Comparison of ENCODE assay signal across 8 mouse cellular contexts in the genomic region with DNA sequence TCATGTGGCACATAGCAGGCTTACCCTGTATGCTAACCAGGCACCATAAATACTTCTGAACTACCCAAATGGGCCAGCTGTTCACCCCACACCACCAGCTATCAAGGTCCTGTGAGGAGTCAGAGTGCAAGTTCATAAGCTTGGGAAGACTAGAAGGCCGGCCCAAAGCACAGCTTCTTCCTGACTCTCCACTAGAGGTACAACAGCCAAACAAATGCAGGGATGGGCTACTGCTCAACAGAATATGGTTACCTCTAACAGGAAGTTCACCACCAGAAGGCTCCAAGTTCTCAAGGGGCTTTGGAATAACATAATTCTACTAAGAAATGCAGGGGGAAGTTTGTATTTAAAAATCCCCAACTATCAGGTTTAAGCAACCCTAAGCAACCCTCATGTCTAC. TPM values are rescaled to one million over a fixed set of nuclear protein-coding genes. Genes with fewer than 3 reads are reported as not detected.
DNase-seq lines count a peak whose midpoint lies in the region; ATAC-seq and TF ChIP-seq lines count a peak whose summit lies in the region.

No protein-coding gene starts in this region.

- WGBS in heart, embryonic 12.5 days = 29% methylated on average over 1 of the region's 1 CpGs
- 59% methylated on average over 1 of the region's 1 CpGs for WGBS in forebrain, embryonic 12.5 days
- WGBS in liver, postnatal 0 days (ENCODE audit: insufficient replicate concordance) = 22% methylated on average over 1 of the region's 1 CpGs

- H3K27ac ChIP-seq in heart, embryonic 12.5 days (ENCODE audit: poor library complexity, severe bottlenecking) = no peak overlapping the region
- no peak overlapping the region for H3K27ac ChIP-seq in CH12.LX (ENCODE audit: insufficient read depth, low read depth)
- peak overlapping the region; percentile 98; the same call in 1 of the 2 replicates for H3K27ac ChIP-seq in forebrain, embryonic 12.5 days
- peak overlapping the region; percentile 99 for H3K27ac ChIP-seq in liver, postnatal 0 days (ENCODE audit: low read depth)

- TF ChIP-seq EP300 in CH12.LX (IDR thresholded peaks at IDR 0.05; ENCODE audit: low read length) = no peak
- TF ChIP-seq EP300 in liver, postnatal 0 days (IDR thresholded peaks at IDR 0.05; ENCODE audit: low read depth) = no peak

- no peak for ATAC-seq in heart, embryonic 12.5 days (ENCODE audit: insufficient number of reproducible peaks, low FRiP score)
- ATAC-seq in forebrain, embryonic 12.5 days (ENCODE audit: low FRiP score) = no peak
- ATAC-seq in liver, postnatal 0 days = no peak

- TF ChIP-seq POLR2A in CH12.LX (IDR thresholded peaks at IDR 0.05; ENCODE audit: low read depth, low read length) = no peak

- no peak for TF ChIP-seq RAD21 in CH12.LX (IDR thresholded peaks at IDR 0.05; ENCODE audit: low read depth, low read length)

- peaks cover 63% of the 10 kb centered on the region for H3K79me2 ChIP-seq in CH12.LX (replicated peaks; ENCODE audit: control insufficient read depth, extremely low read depth, insufficient read depth, poor library complexity, severe bottlenecking)

- H3K9ac ChIP-seq in heart, embryonic 12.5 days = peak overlapping the region; percentile 100
- peak overlapping the region; percentile 100 for H3K9ac ChIP-seq in CH12.LX (ENCODE audit: insufficient read depth, low read depth)
- H3K9ac ChIP-seq in forebrain, embryonic 12.5 days = peak overlapping the region; percentile 100
- H3K9ac ChIP-seq in liver, postnatal 0 days (replicated peaks) = peak overlapping the region; percentile 100

- in situ Hi-C loops in CH12.LX (cut with MboI; ENCODE audit: low pct_ligation_motif_present, low pct_unique_long_range_greater_than_20kb, low sequenced_read_pairs) = loop anchor here (5.0 kb wide), 1 partner anchor 42 kb away; a partner anchor contains a TSS

- peaks cover 27% of the 10 kb centered on the region for H3K36me3 ChIP-seq in heart, embryonic 12.5 days
- peaks cover 24 to 60% of the 10 kb centered on the region in 2 experiments for H3K36me3 ChIP-seq in CH12.LX (replicated peaks in 1 of 2; ENCODE audit: control insufficient read depth in 1 of 2, insufficient read depth in 1 of 2, low read length in 1 of 2)
- H3K36me3 ChIP-seq in forebrain, embryonic 12.5 days (replicated peaks) = peaks cover 19% of the 10 kb centered on the region
- H3K36me3 ChIP-seq in liver, postnatal 0 days (replicated peaks; ENCODE audit: insufficient read depth, low read length) = peaks cover 21% of the 10 kb centered on the region

- TF ChIP-seq CTCF in CH12.LX (conservative IDR thresholded peaks at IDR 0.05 in 1 of 2, IDR thresholded peaks at IDR 0.05 in 1 of 2; ENCODE audit: low read depth in 2 of 2, low read length in 2 of 2) = no peak
- TF ChIP-seq CTCF in liver, postnatal 0 days (IDR thresholded peaks at IDR 0.05; ENCODE audit: low read depth) = no peak

- peak overlapping the region; percentile 92 for H3K4me3 ChIP-seq in heart, embryonic 12.5 days
- peak overlapping the region; percentile 77 to 95 (median 93) for H3K4me3 ChIP-seq in CH12.LX (replicated peaks in 1 of 3; ENCODE audit: low read depth in 2 of 3, low read length in 2 of 3, poor library complexity in 1 of 3)
- peak overlapping the region; percentile 100 for H3K4me3 ChIP-seq in forebrain, embryonic 12.5 days (replicated peaks)
- peak overlapping the region; percentile 94 for H3K4me3 ChIP-seq in liver, postnatal 0 days (ENCODE audit: low read depth, low read length)

- H3K4me1 ChIP-seq in heart, embryonic 12.5 days (replicated peaks) = peaks cover 75% of the 10 kb centered on the region
- H3K4me1 ChIP-seq in CH12.LX (ENCODE audit: control insufficient read depth in 1 of 2, insufficient read depth in 2 of 2) = peaks cover 22 to 48% of the 10 kb centered on the region in 2 experiments
- H3K4me1 ChIP-seq in forebrain, embryonic 12.5 days = peaks cover 48% of the 10 kb centered on the region
- H3K4me1 ChIP-seq in liver, postnatal 0 days (ENCODE audit: insufficient read depth) = peaks cover 51% of the 10 kb centered on the region

- DNase-seq in heart, adult 11 months = no peak
- no peak for DNase-seq in CH12.LX (ENCODE audit: extremely low read depth)
- no peak for DNase-seq in liver, postnatal 0 days
- DNase-seq in gastrocnemius, postnatal 10 days = no peak
- no peak for DNase-seq in thymus, postnatal 36 days
- no peak for DNase-seq in cerebellum, adult 11-12 months

- peak overlapping the region; percentile 95 for H3K4me2 ChIP-seq in heart, embryonic 12.5 days
- H3K4me2 ChIP-seq in CH12.LX (ENCODE audit: insufficient read depth, low read depth, poor library complexity, severe bottlenecking) = peak overlapping the region; percentile 91
- peak overlapping the region; percentile 75 for H3K4me2 ChIP-seq in forebrain, embryonic 12.5 days
- peak overlapping the region; percentile 87 for H3K4me2 ChIP-seq in liver, postnatal 0 days (ENCODE audit: low read depth, low read length)

- H3K27me3 ChIP-seq in heart, embryonic 12.5 days (replicated peaks) = no peaks in the 10 kb centered on the region
- no peaks in the 10 kb centered on the region for H3K27me3 ChIP-seq in CH12.LX (replicated peaks)
- H3K27me3 ChIP-seq in forebrain, embryonic 12.5 days = no peaks in the 10 kb centered on the region
- H3K27me3 ChIP-seq in liver, postnatal 0 days (ENCODE audit: insufficient read depth, low read length) = no peaks in the 10 kb centered on the region

- dilution Hi-C loops in CH12.LX (cut with MboI; ENCODE audit: extremely low pct_ligation_motif_present, extremely low pct_unique_long_range_greater_than_20kb, low sequenced_read_pairs) = no loop called here

- H3K9me3 ChIP-seq in heart, embryonic 12.5 days (replicated peaks) = no peaks in the 10 kb centered on the region
- no peaks in the 10 kb centered on the region for H3K9me3 ChIP-seq in CH12.LX (replicated peaks; ENCODE audit: low read length)
- H3K9me3 ChIP-seq in forebrain, embryonic 12.5 days = no peaks in the 10 kb centered on the region
- no peaks in the 10 kb centered on the region for H3K9me3 ChIP-seq in liver, postnatal 0 days (ENCODE audit: low read length)

TF ChIP-seq in CH12.LX, 34 proteins besides CTCF, POLR2A, EP300 and RAD21:
- TF ChIP-seq MXI1 (IDR thresholded peaks at IDR 0.05; ENCODE audit: low read depth, low read length) (no peak), ZNF384 (IDR thresholded peaks at IDR 0.05; ENCODE audit: low read depth, low read length) (no peak), USF1 (IDR thresholded peaks at IDR 0.05; ENCODE audit: low read depth, low read length) (no peak), ELF1 (IDR thresholded peaks at IDR 0.05; ENCODE audit: low read depth, low read length) (no peak), RCOR1 (conservative IDR thresholded peaks at IDR 0.05; ENCODE audit: low read depth, low read length) (no peak)
TF ChIP-seq in CH12.LX: peak in this region for 0.

RNA-seq across cellular contexts. Expression of a gene that starts 1.6 kb away (rescaled TPM):
- 94.7 and 95.4 TPM in 2 replicates for polyA plus RNA-seq in heart, embryonic 12.5 days (2016; fragmentation: Nextera tagmentation; extraction: Ambion mirVana)
- total RNA-seq in CH12.LX (2012; rRNA removed) (92.1 and 96.8 TPM in 2 replicates), CH12.LX (2014; rRNA removed) (77.7 and 77.8 TPM in 2 replicates)
- polyA plus RNA-seq in CH12.LX (2012; ENCODE audit: insufficient read length, low read depth) = 134 and 136 TPM in 2 replicates
- 150 and 165 TPM in 2 replicates for polyA plus RNA-seq in forebrain, embryonic 12.5 days (2016; fragmentation: Nextera tagmentation; extraction: Ambion mirVana)
- 29.9 and 30.0 TPM in 2 replicates for polyA plus RNA-seq in liver, postnatal 0 days (2015; fragmentation: Nextera tagmentation; extraction: Ambion mirVana)
- total RNA-seq in gastrocnemius, postnatal 10 days (2021) = 10 to 100 TPM; 67.8 to 77.3 TPM

RNA-seq across cellular contexts. Expression of a gene that starts 41.2 kb away (rescaled TPM):
- 289 and 290 TPM in 2 replicates for polyA plus RNA-seq in heart, embryonic 12.5 days (2016; fragmentation: Nextera tagmentation; extraction: Ambion mirVana)
- total RNA-seq in CH12.LX (2012; rRNA removed) = 214 and 388 TPM in 2 replicates
- total RNA-seq in CH12.LX (2014; rRNA removed) = 90.8 and 130 TPM in 2 replicates
- polyA plus RNA-seq in CH12.LX (2012; ENCODE audit: insufficient read length, low read depth) = 9.7 and 11.1 TPM in 2 replicates
- 34.2 and 36.4 TPM in 2 replicates for polyA plus RNA-seq in forebrain, embryonic 12.5 days (2016; fragmentation: Nextera tagmentation; extraction: Ambion mirVana)
- polyA plus RNA-seq in liver, postnatal 0 days (2015; fragmentation: Nextera tagmentation; extraction: Ambion mirVana) = 9.9 and 13.9 TPM in 2 replicates
- total RNA-seq in gastrocnemius, postnatal 10 days (2021) = 100 to 1,000 TPM; 193 to 232 TPM

RNA-seq across cellular contexts. Expression of a gene that starts 49.7 kb away (rescaled TPM):
- not detected in 2 replicates for polyA plus RNA-seq in heart, embryonic 12.5 days (2016; fragmentation: Nextera tagmentation; extraction: Ambion mirVana)
- total RNA-seq in CH12.LX (2012; rRNA removed) (0.84 and 2.7 TPM in 2 replicates), CH12.LX (2014; rRNA removed) (0.51 and 0.82 TPM in 2 replicates)
- polyA plus RNA-seq in CH12.LX (2012; ENCODE audit: insufficient read length, low read depth) = 0.67 and 1.0 TPM in 2 replicates
- polyA plus RNA-seq in forebrain, embryonic 12.5 days (2016; fragmentation: Nextera tagmentation; extraction: Ambion mirVana) = not detected in 2 replicates
- polyA plus RNA-seq in liver, postnatal 0 days (2015; fragmentation: Nextera tagmentation; extraction: Ambion mirVana) = 3.2 and 3.3 TPM in 2 replicates
- not detected for total RNA-seq in gastrocnemius, postnatal 10 days (2021)

RNA-seq across cellular contexts. Expression of a gene that starts 56.9 kb away (rescaled TPM):
- polyA plus RNA-seq in heart, embryonic 12.5 days (2016; fragmentation: Nextera tagmentation; extraction: Ambion mirVana) = 4.7 and 4.9 TPM in 2 replicates
- total RNA-seq in CH12.LX (2012; rRNA removed) (4.6 and 5.4 TPM in 2 replicates), CH12.LX (2014; rRNA removed) (2.3 and 2.7 TPM in 2 replicates)
- 6.0 and 6.2 TPM in 2 replicates for polyA plus RNA-seq in CH12.LX (2012; ENCODE audit: insufficient read length, low read depth)
- polyA plus RNA-seq in forebrain, embryonic 12.5 days (2016; fragmentation: Nextera tagmentation; extraction: Ambion mirVana) = 6.7 and 8.8 TPM in 2 replicates
- polyA plus RNA-seq in liver, postnatal 0 days (2015; fragmentation: Nextera tagmentation; extraction: Ambion mirVana) = 1.2 and 1.4 TPM in 2 replicates
- total RNA-seq in gastrocnemius, postnatal 10 days (2021) = 1 to 10 TPM; 2.5 to 4.8 TPM

Comparison
In these comparisons a context has a peak if more than half of its experiments do, and no peak if none do; other contexts are left out.
1. H3K27ac ChIP-seq: peak in forebrain, embryonic 12.5 days (single experiment) and liver, postnatal 0 days (single experiment); none in heart, embryonic 12.5 days (single experiment) and CH12.LX (single experiment).
2. Peak in every context shown above with its lines, with median percentiles within 50 percentile points of each other: H3K4me2 ChIP-seq, H3K4me3 ChIP-seq and H3K9ac ChIP-seq.